Comparison of ENCODE assay signal across 22 mouse cellular contexts in the genomic region with DNA sequence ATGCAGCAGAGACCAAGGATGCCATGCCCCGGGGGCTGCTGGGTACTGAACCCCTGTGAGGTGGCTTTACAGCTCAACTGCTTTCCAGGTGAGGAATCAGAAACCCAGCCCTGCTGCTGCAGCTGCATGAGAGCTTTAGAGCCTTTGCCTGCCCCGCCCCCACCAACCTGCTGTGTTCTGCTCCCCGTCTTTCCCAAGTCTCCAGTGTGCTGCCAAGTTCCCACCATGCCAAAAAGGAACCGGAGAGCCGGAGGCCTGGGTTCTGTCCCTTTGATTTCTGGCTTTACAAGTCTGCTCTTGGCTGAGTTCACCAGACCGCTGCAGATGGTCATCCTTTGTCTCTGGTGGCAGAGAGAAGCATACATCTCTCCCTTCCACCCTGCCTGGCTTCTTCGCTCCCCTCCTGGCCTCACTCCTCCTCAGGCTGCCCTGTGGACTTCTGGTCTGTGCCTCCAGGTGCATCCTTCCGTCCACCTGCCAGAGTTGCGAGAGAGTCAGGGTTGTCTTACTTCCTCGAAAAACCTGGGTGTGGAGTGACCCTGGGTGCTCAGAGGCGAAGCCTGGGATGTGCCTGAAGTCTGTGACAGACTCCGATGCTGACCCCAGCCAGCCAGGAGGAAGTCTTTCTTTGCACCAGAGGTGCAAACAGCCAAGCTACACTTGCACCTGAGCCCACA.
DNase-seq lines count a peak whose midpoint lies in the region; ATAC-seq and TF ChIP-seq lines count a peak whose summit lies in the region.
"Had no signal": no experiment of that assay in that cellular context is flagged by ENCODE, and none has a peak within 500 bp of the region (broad histone marks: within the 10 kb centered on the region; RNA-seq: fewer than 3 reads in every experiment).

No protein-coding gene starts in this region.

- 62% methylated on average over 12 of the region's 12 CpGs for WGBS in limb, embryonic 12.5 days
- WGBS in limb, embryonic 10.5 days, result 68% methylated on average over 12 of the region's 12 CpGs
- 56% methylated on average over 12 of the region's 12 CpGs for WGBS in stomach, postnatal 0 days

- peaks cover 79% of the 10 kb centered on the region for H3K27me3 ChIP-seq in limb, embryonic 12.5 days
- H3K27me3 ChIP-seq in limb, embryonic 10.5 days (ENCODE audit: low read depth, poor library complexity, severe bottlenecking), result peaks cover 88% of the 10 kb centered on the region
- H3K27me3 ChIP-seq in stomach, postnatal 0 days (ENCODE audit: control insufficient read depth, insufficient read depth, low read length), result no peaks in the 10 kb centered on the region

- no peak for ATAC-seq in limb, embryonic 12.5 days (ENCODE audit: insufficient number of reproducible peaks, insufficient read depth, low FRiP score, low TSS enrichment, low read depth)
- 0 out of 2 replicates have a peak, but pooled peaks have one; percentile 30 for ATAC-seq in stomach, postnatal 0 days (ENCODE audit: low FRiP score, low TSS enrichment)
- ATAC-seq: activated CD4-positive, CD25-positive, alpha-beta regulatory T cell, adult 4 months; Patski had no signal

- no peak overlapping the region for H3K27ac ChIP-seq in gastrocnemius, adult 2 months
- no peak overlapping the region for H3K27ac ChIP-seq in limb, embryonic 12.5 days
- H3K27ac ChIP-seq in limb, embryonic 10.5 days, result no peak overlapping the region
- H3K27ac ChIP-seq in stomach, postnatal 0 days (replicated peaks), result no peak overlapping the region
- H3K27ac ChIP-seq: embryonic facial prominence, embryonic 15.5 days; macrophage had no signal

- H3K36me3 ChIP-seq in limb, embryonic 12.5 days, result no peaks in the 10 kb centered on the region
- no peaks in the 10 kb centered on the region for H3K36me3 ChIP-seq in limb, embryonic 10.5 days
- no peaks in the 10 kb centered on the region for H3K36me3 ChIP-seq in stomach, postnatal 0 days (ENCODE audit: control insufficient read depth, insufficient read depth, low read length)
- H3K36me3 ChIP-seq: embryonic facial prominence, embryonic 15.5 days had no signal

- DNase-seq in gastrocnemius, adult 2 months, result peak; percentile 57
- DNase-seq in gastrocnemius, postnatal 4 days (ENCODE audit: low spot score in 2 of 2), result no peak
- DNase-seq in limb, embryonic 10.5 days (ENCODE audit: low spot score), result no peak
- DNase-seq in thymus, postnatal 4 days, result peak; percentile 23
- no peak for DNase-seq in thymus, postnatal 36 days
- DNase-seq in stomach, postnatal 0 days (ENCODE audit: low spot score), result peak; percentile 35
- no peak for DNase-seq in B cell, adult 2 months
- DNase-seq: adrenal gland, postnatal 14 days; cerebellum, adult 9-10 months; embryo, embryonic 11 days; heart, adult 11 months; heart, postnatal 4 days; kidney, adult 8-10 months; kidney, postnatal 25 days; layer of hippocampus, adult 9-11 months; lung, adult 2 months had no signal

- H3K4me1 ChIP-seq in limb, embryonic 12.5 days (replicated peaks), result peaks cover 5% of the 10 kb centered on the region; the same call in 1 of the 2 replicates
- H3K4me1 ChIP-seq in limb, embryonic 10.5 days, result peaks cover 28% of the 10 kb centered on the region
- no peaks in the 10 kb centered on the region; the same call in 1 of the 2 replicates for H3K4me1 ChIP-seq in stomach, postnatal 0 days (replicated peaks; ENCODE audit: control insufficient read depth, insufficient read depth)
- H3K4me1 ChIP-seq: embryonic facial prominence, embryonic 15.5 days had no signal

- no peak for TF ChIP-seq CTCF in gastrocnemius, adult 2 months (IDR thresholded peaks at IDR 0.05)
- no peak for TF ChIP-seq CTCF in stomach, postnatal 0 days (IDR thresholded peaks at IDR 0.05; ENCODE audit: low read depth)

- H3K9ac ChIP-seq in limb, embryonic 12.5 days (replicated peaks), result 0 out of 2 replicates have a peak overlapping the region, but pooled peaks have one; percentile 18
- H3K9ac ChIP-seq in stomach, postnatal 0 days (ENCODE audit: low read length), result no peak overlapping the region
- H3K9ac ChIP-seq: embryonic facial prominence, embryonic 15.5 days had no signal

- H3K4me2 ChIP-seq in limb, embryonic 12.5 days, result no peak overlapping the region
- H3K4me2 ChIP-seq in stomach, postnatal 0 days (replicated peaks; ENCODE audit: low read depth), result no peak overlapping the region
- H3K4me2 ChIP-seq: embryonic facial prominence, embryonic 15.5 days; liver, embryonic 11.5 days had no signal

- H3K4me3 ChIP-seq in gastrocnemius, adult 2 months, result no peak overlapping the region
- no peak overlapping the region for H3K4me3 ChIP-seq in limb, embryonic 12.5 days (replicated peaks)
- no peak overlapping the region for H3K4me3 ChIP-seq in limb, embryonic 10.5 days
- no peak overlapping the region for H3K4me3 ChIP-seq in stomach, postnatal 0 days (ENCODE audit: low read depth, low read length)
- H3K4me3 ChIP-seq: embryonic facial prominence, embryonic 15.5 days had no signal

- intact Hi-C loops in gastrocnemius, adult 2 months (cut with DNase I), result no loop called here

- H3K9me3 ChIP-seq in limb, embryonic 12.5 days, result 0 out of 2 replicates have a peak, but pooled peaks cover 5% of the 10 kb centered on the region
- H3K9me3 ChIP-seq in limb, embryonic 10.5 days (replicated peaks), result no peaks in the 10 kb centered on the region
- H3K9me3 ChIP-seq in stomach, postnatal 0 days (ENCODE audit: control insufficient read depth, low read length), result no peaks in the 10 kb centered on the region
- H3K9me3 ChIP-seq: embryonic facial prominence, embryonic 15.5 days had no signal

- TF ChIP-seq EP300 in stomach, postnatal 0 days (optimal IDR thresholded peaks at IDR 0.05), result no peak

Comparison
In these comparisons a context has a peak if more than half of its experiments do, and no peak if none do; other contexts are left out.
1. DNase-seq: peak in gastrocnemius, adult 2 months (single experiment), thymus, postnatal 4 days (single experiment) and stomach, postnatal 0 days (single experiment); none in gastrocnemius, postnatal 4 days (0 of 2), limb, embryonic 10.5 days (single experiment), thymus, postnatal 36 days (0 of 2) and B cell, adult 2 months (0 of 2).